Mouse (Mus musculus) forebrain, embryonic 12.5 days (tissue): ENCODE measurements around the gene Scn1b. TPM values are rescaled to one million over a fixed set of nuclear protein-coding genes. Genes with fewer than 3 reads are reported as not detected.

Experiments used
- ATAC-seq: fragments of 200-750 bp; cut with Nextera tagmentation; 2 replicates; pipeline ENCODE4 v1.8.0; 2017; ENCODE audit warnings: moderate TSS enrichment; ENCODE audit not compliant: low FRiP score
- H3K27ac ChIP-seq: fragments of 300-500 bp; sonication (generic); 2 replicates; pipeline ENCODE4 v1.5.1; 2016; ENCODE audit warnings: mild to moderate bottlenecking
- H3K27me3 ChIP-seq: fragments of 300-500 bp; sonication (generic); 2 replicates; pipeline ENCODE4 v1.6.1; 2016; ENCODE audit warnings: mild to moderate bottlenecking
- H3K36me3 ChIP-seq: fragments of 300-500 bp; sonication (generic); replicated peaks from 2 replicates; pipeline ENCODE4 v1.6.1; 2016; ENCODE audit warnings: mild to moderate bottlenecking
- H3K4me1 ChIP-seq: fragments of 300-500 bp; sonication (generic); 2 replicates; pipeline ENCODE4 v1.6.1; 2016
- H3K4me2 ChIP-seq: fragments of 300-500 bp; sonication (generic); 2 replicates; pipeline ENCODE4 v1.6.1; 2016; ENCODE audit warnings: mild to moderate bottlenecking, moderate library complexity
- H3K4me3 ChIP-seq: fragments of 300-500 bp; sonication (generic); replicated peaks from 2 replicates; pipeline ENCODE4 v1.5.1; 2016; ENCODE audit warnings: mild to moderate bottlenecking
- H3K9ac ChIP-seq: fragments of 300-500 bp; sonication (generic); 2 replicates; pipeline ENCODE4 v1.6.1; 2016; ENCODE audit warnings: mild to moderate bottlenecking
- H3K9me3 ChIP-seq: fragments of 300-500 bp; sonication (generic); 2 replicates; pipeline ENCODE4 v1.6.1; 2016
- WGBS: fragments of 180-500 bp; shearing (Covaris S2); methylation state at CpG from one replicate; pipeline ENCODE4 v1.1.7; 2016; 5-methylcytosine and 5-hydroxymethylcytosine counted together
- polyA plus RNA-seq: library from polyadenylated mRNA; unstranded; fragments of >200 nt; fragmentation: Nextera tagmentation; extraction: Ambion mirVana; gene quantifications from 2 replicates; pipeline ENCODE4 v1.2.1, GENCODE M21; 2016

The Scn1b gene
- polyA plus RNA-seq, 1 experiment from 2014 or later: 1.1 TPM

- ATAC-seq: no peak
- WGBS: 51% methylated on average over 7 of the region's 7 CpGs
- 0 out of 2 replicates have a peak, but pooled peaks cover 5% of the 10 kb centered on the region for H3K27me3 ChIP-seq
Observed at GRCm38 (mm10) chr7:31109091-31109490, 17.7 kb downstream of the Scn1b start.

GRCm38 (mm10) chr7:31107781-31108180 is 19.0 kb downstream of the Scn1b start:
- H3K4me1 ChIP-seq: peaks cover 3% of the 10 kb centered on the region; the same call in 1 of the 2 replicates
- no peak overlapping the region for H3K4me2 ChIP-seq
- no peak overlapping the region for H3K27ac ChIP-seq
- no peak overlapping the region for H3K4me3 ChIP-seq
- no peaks in the 10 kb centered on the region for H3K9me3 ChIP-seq
- H3K27me3 ChIP-seq: no peaks in the 10 kb centered on the region
- no peak overlapping the region for H3K9ac ChIP-seq
- H3K36me3 ChIP-seq: no peaks in the 10 kb centered on the region
- 85% methylated on average over 11 of the region's 11 CpGs for WGBS
- ATAC-seq: no peak

More at GRCm38 (mm10) chr7:31109091-31109490, 17.7 kb downstream of the Scn1b start:
- Histone ChIP-seq H3K9ac (no peak overlapping the region), H3K4me1 (peaks cover 3% of the 10 kb centered on the region; the same call in 1 of the 2 replicates), H3K4me2 (no peak overlapping the region), H3K4me3 (no peak overlapping the region), H3K27ac (no peak overlapping the region), H3K9me3 (no peaks in the 10 kb centered on the region), H3K36me3 (no peaks in the 10 kb centered on the region)

GRCm38 (mm10) chr7:31106166-31106565 is 20.6 kb downstream of the Scn1b start:
- Histone ChIP-seq H3K4me2 (no peak overlapping the region), H3K27me3 (no peaks in the 10 kb centered on the region), H3K4me3 (no peak overlapping the region), H3K4me1 (no peaks in the 10 kb centered on the region), H3K9ac (no peak overlapping the region), H3K27ac (no peak overlapping the region), H3K9me3 (no peaks in the 10 kb centered on the region), H3K36me3 (no peaks in the 10 kb centered on the region)
- WGBS: 68% methylated on average over 3 of the region's 3 CpGs
- ATAC-seq: no peak

- Histone ChIP-seq H3K27me3 (no peaks in the 10 kb centered on the region), H3K9me3 (no peaks in the 10 kb centered on the region), H3K27ac (no peak overlapping the region), H3K36me3 (no peaks in the 10 kb centered on the region), H3K4me3 (no peak overlapping the region), H3K4me1 (no peaks in the 10 kb centered on the region), H3K4me2 (no peak overlapping the region), H3K9ac (no peak overlapping the region)
- WGBS: 72% methylated on average over 15 of the region's 15 CpGs
- ATAC-seq: no peak
Observed at GRCm38 (mm10) chr7:31105061-31105768, 21.6 kb downstream of the Scn1b start.

GRCm38 (mm10) chr7:31100786-31101185 is 26.0 kb downstream of the Scn1b start:
- H3K4me3 ChIP-seq: no peak overlapping the region
- WGBS: 84% methylated on average over 14 of the region's 14 CpGs

GRCm38 (mm10) chr7:31099612-31099982 is 27.2 kb downstream of the Scn1b start:
- no peak overlapping the region for H3K4me2 ChIP-seq
- H3K4me1 ChIP-seq: 0 out of 2 replicates have a peak, but pooled peaks cover 4% of the 10 kb centered on the region
- no peaks in the 10 kb centered on the region for H3K27me3 ChIP-seq
- H3K36me3 ChIP-seq: no peaks in the 10 kb centered on the region
- H3K4me3 ChIP-seq: no peak overlapping the region
- H3K27ac ChIP-seq: no peak overlapping the region
- no peak overlapping the region for H3K9ac ChIP-seq
- WGBS: 84% methylated on average over 6 of the region's 6 CpGs
- H3K9me3 ChIP-seq: no peaks in the 10 kb centered on the region
- ATAC-seq: no peak

More at GRCm38 (mm10) chr7:31100786-31101185, 26.0 kb downstream of the Scn1b start:
- no peaks in the 10 kb centered on the region for H3K9me3 ChIP-seq
- no peak for ATAC-seq
- no peak overlapping the region for H3K4me2 ChIP-seq
- H3K27ac ChIP-seq: no peak overlapping the region
- no peak overlapping the region for H3K9ac ChIP-seq
- no peaks in the 10 kb centered on the region for H3K36me3 ChIP-seq
- H3K4me1 ChIP-seq: 0 out of 2 replicates have a peak, but pooled peaks cover 4% of the 10 kb centered on the region
- no peaks in the 10 kb centered on the region for H3K27me3 ChIP-seq

- Histone ChIP-seq H3K27me3 (no peaks in the 10 kb centered on the region), H3K27ac (no peak overlapping the region), H3K4me1 (0 out of 2 replicates have a peak, but pooled peaks cover 4% of the 10 kb centered on the region), H3K4me3 (no peak overlapping the region), H3K9ac (no peak overlapping the region), H3K4me2 (no peak overlapping the region), H3K9me3 (no peaks in the 10 kb centered on the region), H3K36me3 (no peaks in the 10 kb centered on the region)
- WGBS: 81% methylated on average over 22 of the region's 22 CpGs
- no peak for ATAC-seq
Observed at GRCm38 (mm10) chr7:31098697-31099611, 27.8 kb downstream of the Scn1b start.

GRCm38 (mm10) chr7:31097583-31098248 is 29.1 kb downstream of the Scn1b start:
- peak; percentile 90 for ATAC-seq
- H3K9me3 ChIP-seq: no peaks in the 10 kb centered on the region
- no peaks in the 10 kb centered on the region for H3K27me3 ChIP-seq
- H3K4me1 ChIP-seq: 0 out of 2 replicates have a peak, but pooled peaks cover 4% of the 10 kb centered on the region
- H3K9ac ChIP-seq: no peak overlapping the region
- H3K4me3 ChIP-seq: peak overlapping the region; percentile 23
- 44% methylated on average over 19 of the region's 20 CpGs for WGBS
- peak overlapping the region; percentile 43 for H3K4me2 ChIP-seq
- no peak overlapping the region for H3K27ac ChIP-seq
- H3K36me3 ChIP-seq: no peaks in the 10 kb centered on the region

GRCm38 (mm10) chr7:31096892-31097564 is 29.8 kb downstream of the Scn1b start:
- H3K4me3 ChIP-seq: no peak overlapping the region
- no peaks in the 10 kb centered on the region; the same call in 1 of the 2 replicates for H3K27me3 ChIP-seq
- no peaks in the 10 kb centered on the region for H3K36me3 ChIP-seq
- WGBS: 74% methylated on average over 9 of the region's 9 CpGs
- H3K4me2 ChIP-seq: no peak overlapping the region
- H3K9me3 ChIP-seq: no peaks in the 10 kb centered on the region
- 0 out of 2 replicates have a peak, but pooled peaks cover 4% of the 10 kb centered on the region for H3K4me1 ChIP-seq
- H3K9ac ChIP-seq: no peak overlapping the region
- ATAC-seq: no peak
- no peak overlapping the region for H3K27ac ChIP-seq

- no peak overlapping the region for H3K4me2 ChIP-seq
- no peak for ATAC-seq
- 24% methylated on average over 11 of the region's 12 CpGs for WGBS
Observed at GRCm38 (mm10) chr7:31094774-31095501, 31.9 kb downstream of the Scn1b start.

GRCm38 (mm10) chr7:31089721-31090120 is 37.1 kb downstream of the Scn1b start:
- Histone ChIP-seq H3K36me3 (no peaks in the 10 kb centered on the region), H3K4me1 (peaks cover 7% of the 10 kb centered on the region), H3K9me3 (no peaks in the 10 kb centered on the region), H3K9ac (no peak overlapping the region), H3K27ac (no peak overlapping the region), H3K27me3 (peaks cover 3% of the 10 kb centered on the region; the same call in 1 of the 2 replicates), H3K4me3 (no peak overlapping the region), H3K4me2 (no peak overlapping the region)
- ATAC-seq: no peak
- WGBS: 91% methylated on average over 2 of the region's 2 CpGs

More at GRCm38 (mm10) chr7:31094774-31095501, 31.9 kb downstream of the Scn1b start:
- H3K4me1 ChIP-seq: 0 out of 2 replicates have a peak, but pooled peaks cover 4% of the 10 kb centered on the region
- no peaks in the 10 kb centered on the region for H3K9me3 ChIP-seq
- H3K9ac ChIP-seq: no peak overlapping the region
- H3K4me3 ChIP-seq: no peak overlapping the region
- H3K27me3 ChIP-seq: peaks cover 3% of the 10 kb centered on the region; the same call in 1 of the 2 replicates
- H3K27ac ChIP-seq: no peak overlapping the region
- H3K36me3 ChIP-seq: no peaks in the 10 kb centered on the region
